Mouse (Mus musculus): ENCODE measurements around the gene Rs1.

DNA sequence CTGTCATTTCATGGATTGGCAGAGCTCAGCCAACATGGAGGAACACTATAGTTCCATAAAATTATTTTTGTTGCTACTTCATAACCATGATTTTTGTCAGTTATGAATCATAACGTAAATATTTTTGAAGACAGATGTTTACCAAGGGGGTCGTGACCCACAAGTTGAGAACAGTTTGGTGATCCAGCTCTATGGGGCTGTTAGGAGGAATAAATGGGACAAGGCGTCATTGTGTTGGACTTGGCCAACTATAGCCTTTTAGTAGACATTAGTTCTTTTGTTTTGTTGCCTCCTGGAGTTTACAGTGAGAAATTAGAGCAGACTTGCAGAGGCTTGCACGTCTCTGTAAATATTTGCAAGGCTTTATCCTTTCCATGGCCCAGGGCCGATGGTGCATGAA is 14.5 kb downstream of the Rs1 start:
- no peak for TF ChIP-seq POLR2A (IDR thresholded peaks at IDR 0.05; ENCODE audit: borderline replicate concordance, low read depth, low read length)
- no peak for TF ChIP-seq CTCF (IDR thresholded peaks at IDR 0.05; ENCODE audit: low read depth, low read length)
